Mouse (Mus musculus): ENCODE measurements around the gene Tmc8. TPM values are rescaled to one million over a fixed set of nuclear protein-coding genes. Genes with fewer than 3 reads are reported as not detected.
"Not testable (repeated sequence)": the region's sequence is repeated elsewhere in the genome, so short reads cannot be mapped to it uniquely, and the experiment has no call there.

The Tmc8 gene
- polyA plus RNA-seq, 1 experiment from 2014 or later: 1.4 TPM

GRCm38 (mm10) chr11:117803166-117803688, 21.4 kb downstream of the Tmc8 start:
- H3K4me3 ChIP-seq: no peak overlapping the region

DNA sequence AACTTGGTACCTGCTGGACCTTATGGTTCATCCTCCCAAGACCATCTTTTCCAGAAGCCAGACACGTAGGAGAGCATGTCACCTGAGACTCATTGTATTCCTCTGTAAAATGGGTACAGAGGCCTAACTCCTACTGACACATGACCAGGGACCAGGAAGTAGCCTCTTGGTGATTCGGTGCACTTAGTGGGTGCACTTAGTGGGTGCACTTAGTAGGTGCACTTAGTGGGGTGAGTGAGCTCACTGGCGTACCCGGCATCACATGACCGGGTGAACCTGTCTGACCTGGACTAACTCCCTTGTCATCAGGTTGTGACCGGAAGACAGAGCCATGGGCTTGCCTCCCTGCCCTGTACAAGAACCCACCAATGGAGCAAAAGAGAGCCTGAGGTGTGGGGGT, 24.9 kb downstream of the Tmc8 start:
- Histone ChIP-seq H3K36me3 (replicated peaks) (peaks cover 5% of the 10 kb centered on the region), H3K9me3 (no peaks in the 10 kb centered on the region), H3K27me3 (ENCODE audit: poor library complexity, severe bottlenecking) (0 out of 2 replicates have a peak, but pooled peaks cover 4% of the 10 kb centered on the region), H3K4me3 (no peak overlapping the region), H3K4me1 (peaks cover 36% of the 10 kb centered on the region), H3K27ac (no peak overlapping the region)
- 93% methylated on average over 6 of the region's 6 CpGs for WGBS
- no peak for DNase-seq (ENCODE audit: extremely low spot score, low spot score)

More at GRCm38 (mm10) chr11:117803166-117803688, 21.4 kb downstream of the Tmc8 start:
- Histone ChIP-seq H3K4me1 (peaks cover 10% of the 10 kb centered on the region; the same call in 1 of the 2 replicates), H3K36me3 (replicated peaks) (no peaks in the 10 kb centered on the region), H3K27me3 (ENCODE audit: poor library complexity, severe bottlenecking) (0 out of 2 replicates have a peak, but pooled peaks cover 4% of the 10 kb centered on the region), H3K9me3 (no peaks in the 10 kb centered on the region), H3K27ac (no peak overlapping the region)
- WGBS: 98% methylated on average over 3 of the region's 3 CpGs
- no peak for DNase-seq (ENCODE audit: extremely low spot score, low spot score)

DNA sequence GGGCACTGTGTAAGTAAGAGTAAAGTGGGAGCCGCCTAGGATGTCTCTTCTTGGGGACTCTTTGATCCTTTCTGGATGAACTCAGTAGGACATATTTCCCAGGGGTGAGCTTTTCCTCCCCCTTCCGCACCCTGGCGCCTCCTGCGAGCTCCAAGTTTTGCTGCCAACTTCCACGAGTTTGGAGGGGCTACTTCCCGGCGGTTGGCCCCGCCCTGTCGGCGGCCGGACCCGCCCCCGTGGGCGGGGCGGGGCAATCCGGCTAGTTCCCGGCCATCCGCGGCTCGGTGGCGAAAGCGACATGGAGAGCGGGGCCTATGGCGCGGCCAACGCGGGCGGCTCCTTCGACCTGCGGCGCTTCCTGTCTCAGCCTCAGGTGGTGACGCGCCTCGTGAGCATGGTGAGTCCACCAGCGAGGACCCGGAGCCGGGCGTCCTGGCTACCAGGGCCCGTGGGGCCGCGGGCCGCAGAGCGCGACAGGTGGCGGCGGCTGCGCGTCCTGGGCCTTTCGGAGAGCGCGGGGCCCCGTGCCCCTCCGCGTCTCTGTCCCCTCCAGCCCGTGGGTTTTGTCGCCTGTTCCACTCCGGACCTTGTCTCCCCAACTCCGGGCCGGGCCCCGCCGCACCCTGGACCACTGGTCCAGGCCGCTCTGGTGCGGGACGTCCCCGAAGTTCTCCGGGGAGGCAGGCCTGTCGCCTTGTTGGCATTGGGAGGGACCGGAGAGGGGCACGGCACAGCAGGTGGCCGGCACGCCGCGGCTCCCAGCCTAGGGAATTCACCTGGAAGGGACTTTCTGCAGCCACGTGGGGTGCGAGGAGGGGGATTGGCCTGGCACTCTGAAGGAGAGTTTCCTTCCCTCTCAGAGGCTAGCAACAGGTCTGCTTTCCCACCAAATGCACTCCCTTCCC, 27.8 kb downstream of the Tmc8 start, which contains the start of the genes Gm20708 and Syngr2:
Gm20708 (plus strand) TSS at position 262 of the 905 bp plus-strand sequence.
Syngr2 (plus strand) TSS at position 262 of the 905 bp plus-strand sequence.
- WGBS: under 1% methylated on average over 75 of the region's 75 CpGs
- peaks cover 32% of the 10 kb centered on the region for H3K4me1 ChIP-seq
- peak; percentile 83 for DNase-seq (ENCODE audit: extremely low spot score, low spot score)
- peak within 1 kb of the TSS; percentile 92 for H3K4me3 ChIP-seq
- H3K27ac ChIP-seq: peak within 1 kb of the TSS; percentile 85
- no peaks in the 10 kb centered on the region for H3K9me3 ChIP-seq
- H3K36me3 ChIP-seq (replicated peaks): peaks cover 34% of the 10 kb centered on the region
- H3K27me3 ChIP-seq (ENCODE audit: poor library complexity, severe bottlenecking): 0 out of 2 replicates have a peak, but pooled peaks cover 4% of the 10 kb centered on the region

- Histone ChIP-seq H3K36me3 (replicated peaks) (peaks cover 42% of the 10 kb centered on the region), H3K4me3 (peak overlapping the region; percentile 92), H3K27me3 (ENCODE audit: poor library complexity, severe bottlenecking) (0 out of 2 replicates have a peak, but pooled peaks cover 4% of the 10 kb centered on the region), H3K4me1 (peaks cover 32% of the 10 kb centered on the region), H3K27ac (peak overlapping the region; percentile 85), H3K9me3 (no peaks in the 10 kb centered on the region)
- peak; percentile 82 for DNase-seq (ENCODE audit: extremely low spot score, low spot score)
- whole genome bisulfite sequencing: under 1% methylated on average over 21 of the region's 21 CpGs
Observed at GRCm38 (mm10) chr11:117810401-117811046, 28.6 kb downstream of the Tmc8 start.

DNA sequence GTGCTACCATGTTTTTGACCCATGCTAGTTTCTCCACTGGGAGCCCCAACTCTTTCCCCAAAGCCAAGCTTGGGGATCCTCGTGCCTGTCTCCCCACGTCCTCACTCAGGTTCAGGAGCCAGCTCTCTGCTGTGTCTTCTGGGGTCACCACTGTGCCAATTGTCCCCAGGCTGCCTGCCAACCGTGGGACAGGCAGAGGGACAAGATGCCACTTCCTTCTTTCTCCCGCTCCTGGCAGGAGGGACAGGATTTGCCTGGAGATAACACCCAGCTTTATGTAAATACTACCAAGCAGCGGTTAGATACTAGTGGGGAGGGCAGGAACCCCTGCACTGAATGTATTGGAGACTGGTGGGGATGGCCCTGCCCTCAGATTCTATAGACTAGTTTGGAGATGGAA, 32.0 kb downstream of the Tmc8 start:
- Histone ChIP-seq H3K4me1 (peaks cover 32% of the 10 kb centered on the region), H3K4me3 (no peak overlapping the region), H3K27ac (no peak overlapping the region), H3K36me3 (replicated peaks) (peaks cover 76% of the 10 kb centered on the region), H3K27me3 (ENCODE audit: poor library complexity, severe bottlenecking) (no peaks in the 10 kb centered on the region), H3K9me3 (no peaks in the 10 kb centered on the region)
- DNase-seq (ENCODE audit: extremely low spot score, low spot score): no peak
- WGBS: 86% methylated on average over 5 of the region's 5 CpGs

DNA sequence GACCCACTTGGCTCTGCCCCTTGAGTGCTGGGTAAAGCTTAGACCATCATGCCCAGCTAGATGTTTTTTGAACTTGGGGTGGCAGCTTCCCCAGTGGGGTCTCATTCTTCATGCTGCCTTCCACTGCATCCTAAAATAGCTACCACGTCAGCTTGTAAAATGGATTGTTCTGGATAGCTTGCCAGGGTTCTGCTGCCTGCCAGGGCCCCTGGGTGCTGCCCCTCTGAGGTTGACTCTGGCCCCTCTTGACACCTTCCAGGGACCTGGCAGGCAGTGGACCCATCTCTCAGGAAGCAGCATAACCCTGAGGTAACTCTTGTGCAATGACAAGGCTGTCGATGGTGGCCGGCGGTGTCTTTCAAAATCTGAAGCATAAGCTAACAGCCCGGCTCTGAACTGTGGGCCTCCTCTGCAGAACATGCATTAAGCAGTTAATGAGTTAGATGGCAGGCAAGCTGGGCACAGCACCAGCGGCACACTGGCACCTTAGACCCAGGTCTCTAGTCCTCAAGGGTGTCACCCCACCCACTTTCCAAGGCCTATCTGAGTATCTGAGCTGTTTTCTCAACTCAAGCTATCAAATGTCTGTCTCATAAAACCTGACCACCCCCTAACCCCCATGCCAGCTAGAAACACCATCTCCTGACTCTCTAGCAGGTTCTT, 33.0 kb downstream of the Tmc8 start:
- Histone ChIP-seq H3K4me1 (peaks cover 31% of the 10 kb centered on the region), H3K9me3 (no peaks in the 10 kb centered on the region), H3K4me3 (no peak overlapping the region), H3K27ac (no peak overlapping the region), H3K27me3 (ENCODE audit: poor library complexity, severe bottlenecking) (no peaks in the 10 kb centered on the region), H3K36me3 (replicated peaks) (peaks cover 85% of the 10 kb centered on the region)
- DNase-seq (ENCODE audit: extremely low spot score, low spot score): no peak
- 94% methylated on average over 6 of the region's 6 CpGs for WGBS

- H3K36me3 ChIP-seq (replicated peaks): peaks cover 95% of the 10 kb centered on the region
- not testable (repeated sequence) for H3K27me3 ChIP-seq (ENCODE audit: poor library complexity, severe bottlenecking)
Observed at GRCm38 (mm10) chr11:117815850-117816249, 34.0 kb downstream of the Tmc8 start.

GRCm38 (mm10) chr11:117816389-117816996, 34.6 kb downstream of the Tmc8 start:
- DNase-seq (ENCODE audit: extremely low spot score, low spot score): no peak
- WGBS: 92% methylated on average over 13 of the region's 13 CpGs
- Histone ChIP-seq H3K9me3 (no peaks in the 10 kb centered on the region), H3K36me3 (replicated peaks) (peaks cover 100% of the 10 kb centered on the region), H3K4me1 (peaks cover 15% of the 10 kb centered on the region), H3K27ac (no peak overlapping the region), H3K27me3 (ENCODE audit: poor library complexity, severe bottlenecking) (no peaks in the 10 kb centered on the region), H3K4me3 (no peak overlapping the region)

More at GRCm38 (mm10) chr11:117815850-117816249, 34.0 kb downstream of the Tmc8 start:
- H3K4me1 ChIP-seq: peaks cover 21% of the 10 kb centered on the region
- not testable (repeated sequence) for H3K9me3 ChIP-seq; H3K27ac ChIP-seq; DNase-seq (ENCODE audit: extremely low spot score, low spot score); H3K4me3 ChIP-seq
- WGBS: 92% methylated on average over 9 of the region's 9 CpGs

- H3K4me3 ChIP-seq: no peak overlapping the region
- H3K36me3 ChIP-seq (replicated peaks): peaks cover 100% of the 10 kb centered on the region
- H3K27ac ChIP-seq: no peak overlapping the region
- H3K9me3 ChIP-seq: no peaks in the 10 kb centered on the region
- WGBS: 78% methylated on average over 8 of the region's 8 CpGs
- no peaks in the 10 kb centered on the region for H3K27me3 ChIP-seq (ENCODE audit: poor library complexity, severe bottlenecking)
- no peak for DNase-seq (ENCODE audit: extremely low spot score, low spot score)
- peaks cover 31% of the 10 kb centered on the region for H3K4me1 ChIP-seq
Observed at GRCm38 (mm10) chr11:117819095-117819494, 37.2 kb downstream of the Tmc8 start.

DNA sequence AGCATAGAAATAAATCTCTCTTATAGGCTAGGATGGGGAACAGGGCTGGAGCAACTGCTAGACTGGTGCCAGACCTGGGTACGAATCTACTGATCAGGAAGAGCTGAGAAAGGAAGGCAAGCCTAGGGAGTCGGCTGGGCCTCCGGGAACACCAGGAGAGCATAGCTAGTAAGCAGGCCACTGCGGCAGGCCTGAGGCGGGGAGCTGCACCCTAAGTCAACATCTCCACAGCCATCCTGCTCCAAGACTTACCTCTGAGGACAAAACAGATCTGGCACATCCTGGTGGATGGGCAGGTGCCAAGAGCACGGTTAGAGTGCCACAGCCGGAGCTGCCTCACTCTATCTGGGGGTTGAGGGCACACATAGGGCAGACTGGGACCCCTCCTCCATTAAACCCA, 38.3 kb downstream of the Tmc8 start:
- no peaks in the 10 kb centered on the region for H3K27me3 ChIP-seq (ENCODE audit: poor library complexity, severe bottlenecking)
- H3K27ac ChIP-seq: no peak overlapping the region
- 93% methylated on average over 7 of the region's 7 CpGs for WGBS
- DNase-seq (ENCODE audit: extremely low spot score, low spot score): no peak
- peaks cover 91% of the 10 kb centered on the region for H3K36me3 ChIP-seq (replicated peaks)
- no peak overlapping the region for H3K4me3 ChIP-seq
- peaks cover 42% of the 10 kb centered on the region for H3K4me1 ChIP-seq
- H3K9me3 ChIP-seq: no peaks in the 10 kb centered on the region

DNA sequence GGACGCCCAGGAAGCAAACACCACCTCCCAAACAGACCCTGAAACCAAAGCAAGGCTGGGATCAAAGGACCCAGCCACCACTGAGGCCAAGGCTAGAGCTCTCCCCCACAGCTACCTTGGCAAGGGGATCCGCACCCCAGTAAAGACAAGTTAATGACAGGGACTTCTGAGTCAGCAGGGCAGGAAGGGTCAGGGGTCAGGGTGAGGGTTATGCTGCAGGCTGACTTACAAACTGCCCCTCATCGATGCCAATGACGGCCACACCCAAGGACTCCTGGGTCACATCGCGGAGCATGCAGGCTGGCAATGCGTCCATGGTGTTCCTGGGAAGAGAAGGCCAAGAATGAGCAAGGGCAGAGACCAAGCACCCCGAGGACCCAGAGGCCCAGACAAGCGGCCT, 40.0 kb downstream of the Tmc8 start:
- Histone ChIP-seq H3K4me1 (peaks cover 59% of the 10 kb centered on the region), H3K27ac (no peak overlapping the region), H3K36me3 (replicated peaks) (peaks cover 75% of the 10 kb centered on the region), H3K4me3 (no peak overlapping the region), H3K9me3 (no peaks in the 10 kb centered on the region), H3K27me3 (ENCODE audit: poor library complexity, severe bottlenecking) (no peaks in the 10 kb centered on the region)
- DNase-seq (ENCODE audit: extremely low spot score, low spot score): no peak
- WGBS: 92% methylated on average over 9 of the region's 9 CpGs

- no peaks in the 10 kb centered on the region for H3K27me3 ChIP-seq (ENCODE audit: poor library complexity, severe bottlenecking)
- no peak overlapping the region for H3K27ac ChIP-seq
- peaks cover 65% of the 10 kb centered on the region for H3K36me3 ChIP-seq (replicated peaks)
- H3K4me3 ChIP-seq: no peak overlapping the region
- no peak for DNase-seq (ENCODE audit: extremely low spot score, low spot score)
- 96% methylated on average over 7 of the region's 7 CpGs for WGBS
- H3K9me3 ChIP-seq: no peaks in the 10 kb centered on the region
- peaks cover 68% of the 10 kb centered on the region for H3K4me1 ChIP-seq
Observed at GRCm38 (mm10) chr11:117822728-117823241, 40.9 kb downstream of the Tmc8 start.
